ENCODE assay signal across 16 mouse cellular contexts in the genomic region with DNA sequence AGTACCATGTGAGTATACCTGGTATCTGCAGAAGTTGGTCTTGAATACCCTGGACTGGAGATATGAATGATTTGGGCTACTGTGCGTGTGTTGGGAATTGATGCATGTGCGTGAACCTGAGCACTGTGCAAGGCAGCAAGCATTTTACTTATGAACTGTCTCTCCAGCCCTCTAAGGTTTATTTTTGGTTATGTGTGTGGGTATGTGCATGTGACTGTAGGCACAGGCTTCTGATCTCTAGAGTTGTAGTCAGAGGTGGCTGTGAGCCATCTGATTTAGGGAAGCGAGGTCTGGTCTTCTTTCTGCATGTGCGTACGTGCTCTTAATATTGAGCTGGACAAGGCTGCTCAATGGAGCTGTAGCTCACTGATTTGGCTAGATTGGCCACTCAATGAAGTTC. TPM values are rescaled to one million over a fixed set of nuclear protein-coding genes. Genes with fewer than 3 reads are reported as not detected.
DNase-seq lines count a peak whose midpoint lies in the region; ATAC-seq and TF ChIP-seq lines count a peak whose summit lies in the region.
"Had no signal": no experiment of that assay in that cellular context is flagged by ENCODE, and none has a peak within 500 bp of the region (broad histone marks: within the 10 kb centered on the region; RNA-seq: fewer than 3 reads in every experiment).

No protein-coding gene starts in this region.

- TF ChIP-seq CTCF in heart, postnatal 0 days (IDR thresholded peaks at IDR 0.05; ENCODE audit: low read depth), result no peak

- peak; percentile 29 to 33 for DNase-seq in cerebellum, postnatal 25 days
- DNase-seq in cerebellum, adult 18-20 months, result no peak
- DNase-seq in intestine, embryonic 14.5 days (ENCODE audit: low spot score), result peak; percentile 41
- DNase-seq in A20 (ENCODE audit: low read depth, low spot score), result peak; percentile 34
- peak; percentile 65 for DNase-seq in heart, postnatal 0 days (ENCODE audit: low spot score)
- no peak for DNase-seq in hindbrain, embryonic 14.5 days (ENCODE audit: low spot score)
- no peak for DNase-seq in ovary, postnatal 10 days (ENCODE audit: low spot score)
- DNase-seq: cerebellum, adult 8-10 months; gastrocnemius, postnatal 10 days; kidney, postnatal 14 days; lung, adult 18-20 months; right cerebral cortex, postnatal 25 days; thymus, postnatal 14 days had no signal

- no peak overlapping the region for H3K27ac ChIP-seq in intestine, embryonic 14.5 days (ENCODE audit: low read depth)
- H3K27ac ChIP-seq in intestine, embryonic 16.5 days (ENCODE audit: low read length), result no peak overlapping the region
- peak overlapping the region; percentile 73 for H3K27ac ChIP-seq in heart, postnatal 0 days (ENCODE audit: low read depth)
- no peak overlapping the region for H3K27ac ChIP-seq in hindbrain, embryonic 14.5 days
- H3K27ac ChIP-seq: hindbrain, postnatal 0 days had no signal

- no peak for ATAC-seq in intestine, embryonic 14.5 days (replicated peaks; ENCODE audit: low FRiP score, low TSS enrichment, low read depth)
- ATAC-seq in intestine, embryonic 16.5 days, result no peak
- peak; percentile 83 for ATAC-seq in heart, postnatal 0 days (ENCODE audit: insufficient read depth, low read depth)
- no peak for ATAC-seq in hindbrain, embryonic 14.5 days (ENCODE audit: low FRiP score)
- ATAC-seq: hindbrain, postnatal 0 days had no signal

- no peaks in the 10 kb centered on the region for H3K27me3 ChIP-seq in intestine, embryonic 14.5 days (replicated peaks; ENCODE audit: control insufficient read depth, insufficient read depth, low read length)
- no peaks in the 10 kb centered on the region for H3K27me3 ChIP-seq in intestine, embryonic 16.5 days (replicated peaks; ENCODE audit: control insufficient read depth, insufficient read depth, low read length)
- no peaks in the 10 kb centered on the region for H3K27me3 ChIP-seq in heart, postnatal 0 days (ENCODE audit: control insufficient read depth, insufficient read depth, low read length)
- H3K27me3 ChIP-seq in hindbrain, embryonic 14.5 days (ENCODE audit: control insufficient read depth, insufficient read depth, low read length), result no peaks in the 10 kb centered on the region
- H3K27me3 ChIP-seq: megakaryocyte, embryonic 14.5 days had no signal

- no peaks in the 10 kb centered on the region for H3K36me3 ChIP-seq in intestine, embryonic 14.5 days (ENCODE audit: control insufficient read depth, insufficient read depth, low read length)
- H3K36me3 ChIP-seq in intestine, embryonic 16.5 days (ENCODE audit: control insufficient read depth, insufficient read depth, low read length), result no peaks in the 10 kb centered on the region
- no peaks in the 10 kb centered on the region for H3K36me3 ChIP-seq in heart, postnatal 0 days (replicated peaks; ENCODE audit: control insufficient read depth, insufficient read depth, low read length)
- H3K36me3 ChIP-seq in hindbrain, embryonic 14.5 days (replicated peaks; ENCODE audit: control insufficient read depth, insufficient read depth), result no peaks in the 10 kb centered on the region

- no peak overlapping the region for H3K4me3 ChIP-seq in intestine, embryonic 14.5 days (ENCODE audit: low read depth, low read length)
- H3K4me3 ChIP-seq in intestine, embryonic 16.5 days (ENCODE audit: low read length), result no peak overlapping the region
- no peak overlapping the region for H3K4me3 ChIP-seq in heart, postnatal 0 days (ENCODE audit: low read depth, low read length)
- H3K4me3 ChIP-seq in hindbrain, embryonic 14.5 days (replicated peaks; ENCODE audit: low read length), result no peak overlapping the region
- H3K4me3 ChIP-seq: megakaryocyte, embryonic 14.5 days had no signal

- 0 out of 2 replicates have a peak, but pooled peaks have one; percentile 31 for TF ChIP-seq EP300 in heart, postnatal 0 days (IDR thresholded peaks at IDR 0.05; ENCODE audit: low read depth)

- no peaks in the 10 kb centered on the region for H3K9me3 ChIP-seq in intestine, embryonic 14.5 days (ENCODE audit: control insufficient read depth, low read length)
- no peaks in the 10 kb centered on the region for H3K9me3 ChIP-seq in intestine, embryonic 16.5 days (ENCODE audit: control insufficient read depth, low read length)
- H3K9me3 ChIP-seq in heart, postnatal 0 days (replicated peaks; ENCODE audit: control insufficient read depth, low read length), result no peaks in the 10 kb centered on the region
- H3K9me3 ChIP-seq in hindbrain, embryonic 14.5 days (ENCODE audit: control insufficient read depth, low read length), result no peaks in the 10 kb centered on the region
- H3K9me3 ChIP-seq: megakaryocyte, embryonic 14.5 days had no signal

- no peak overlapping the region for H3K4me2 ChIP-seq in intestine, embryonic 14.5 days (ENCODE audit: low read length)
- H3K4me2 ChIP-seq in intestine, embryonic 16.5 days (ENCODE audit: low read depth, low read length), result no peak overlapping the region
- H3K4me2 ChIP-seq in heart, postnatal 0 days (ENCODE audit: low read depth, low read length), result peak overlapping the region; percentile 14
- H3K4me2 ChIP-seq in hindbrain, embryonic 14.5 days (replicated peaks), result no peak overlapping the region

- whole genome bisulfite sequencing in intestine, embryonic 14.5 days, result 82% methylated on average over 5 of the region's 5 CpGs
- WGBS in intestine, embryonic 16.5 days, result 88% methylated on average over 5 of the region's 5 CpGs
- 33% methylated on average over 5 of the region's 5 CpGs for WGBS in heart, postnatal 0 days
- 95% methylated on average over 5 of the region's 5 CpGs for WGBS in hindbrain, embryonic 14.5 days

- H3K9ac ChIP-seq in intestine, embryonic 14.5 days (ENCODE audit: low read length), result no peak overlapping the region
- no peak overlapping the region for H3K9ac ChIP-seq in intestine, embryonic 16.5 days (ENCODE audit: low read depth, low read length)
- peak overlapping the region; percentile 8; the same call in 1 of the 2 replicates for H3K9ac ChIP-seq in heart, postnatal 0 days (replicated peaks; ENCODE audit: low read depth, low read length)
- H3K9ac ChIP-seq in hindbrain, embryonic 14.5 days, result no peak overlapping the region

- peaks cover 13% of the 10 kb centered on the region for H3K4me1 ChIP-seq in intestine, embryonic 14.5 days (replicated peaks; ENCODE audit: control insufficient read depth, insufficient read depth, low read length)
- peaks cover 19% of the 10 kb centered on the region for H3K4me1 ChIP-seq in intestine, embryonic 16.5 days (ENCODE audit: control insufficient read depth, insufficient read depth, low read length)
- H3K4me1 ChIP-seq in heart, postnatal 0 days (ENCODE audit: control insufficient read depth, insufficient read depth), result peaks cover 40% of the 10 kb centered on the region
- H3K4me1 ChIP-seq in hindbrain, embryonic 14.5 days (replicated peaks; ENCODE audit: control insufficient read depth, insufficient read depth, low read length), result 0 out of 2 replicates have a peak, but pooled peaks cover 6% of the 10 kb centered on the region

RNA-seq across cellular contexts. Expression of gene Zfp148, which starts 33.6 kb away (rescaled TPM):
- polyA plus RNA-seq in intestine, embryonic 14.5 days (2014; fragmentation: Nextera tagmentation; extraction: Ambion mirVana), result 47.3 and 52.5 TPM in 2 replicates
- polyA plus RNA-seq in intestine, embryonic 16.5 days (2015; fragmentation: Nextera tagmentation; extraction: Ambion mirVana), result 39.1 and 39.9 TPM in 2 replicates
- 20.7 and 21.8 TPM in 2 replicates for total RNA-seq in heart, postnatal 0 days (2014; rRNA removed; ENCODE audit: low replicate concordance)
- 30.0 and 30.3 TPM in 2 replicates for polyA plus RNA-seq in heart, postnatal 0 days (2015; fragmentation: Nextera tagmentation; extraction: Ambion mirVana)
- polyA plus RNA-seq in hindbrain, embryonic 14.5 days (2014; fragmentation: Nextera tagmentation; extraction: Ambion mirVana), result 42.1 and 49.2 TPM in 2 replicates

Comparison
In these comparisons a context has a peak if more than half of its experiments do, and no peak if none do; other contexts are left out.
1. DNase-seq: peak in cerebellum, postnatal 25 days (2 of 2), intestine, embryonic 14.5 days (single experiment), A20 (single experiment) and heart, postnatal 0 days (single experiment); none in cerebellum, adult 18-20 months (0 of 2), hindbrain, embryonic 14.5 days (single experiment) and ovary, postnatal 10 days (single experiment).